Mouse (Mus musculus) gastrocnemius, adult 2 months (tissue): ENCODE measurements around the gene B4galt1. TPM values are rescaled to one million over a fixed set of nuclear protein-coding genes. Genes with fewer than 3 reads are reported as not detected.

Experiments used
- DNase-seq: peaks from one replicate; pipeline ENCODE4 v3.0.0; 2022
- H3K27ac ChIP-seq: fragments of 200-600 bp; 2 replicates; pipeline ENCODE4 v1.8.1; 2022; ENCODE audit warnings: mild to moderate bottlenecking
- H3K4me3 ChIP-seq: fragments of 200-600 bp; 2 replicates; pipeline ENCODE4 v1.8.1; 2022; ENCODE audit warnings: mild to moderate bottlenecking, moderate library complexity
- CTCF ChIP-seq: fragments of 200-600 bp; IDR thresholded peaks from 2 replicates; pipeline ENCODE4 v1.8.1; 2022; ENCODE audit warnings: antibody characterized with exemption, mild to moderate bottlenecking, moderate library complexity
- intact Hi-C: fragments of 180-260 bp; cut with DNase I; formaldehyde crosslinking; loops from one replicate; pipeline ENCODE4 v1.15.1; 2025
- microRNA-seq: library from miRNA; unstranded; fragments of <30 nt; microRNA quantifications from one replicate; pipeline ENCODE4 v1.2.0, GENCODE M21; 2021
- total RNA-seq, 2 experiments: library from RNA; stranded (reverse); gene quantifications; 2 replicates each; pipeline ENCODE4 v1.2.3; 2021

Gene B4galt1
- total RNA-seq, 2 experiments from 2014 or later: 30.5 to 42.2 TPM

DNA sequence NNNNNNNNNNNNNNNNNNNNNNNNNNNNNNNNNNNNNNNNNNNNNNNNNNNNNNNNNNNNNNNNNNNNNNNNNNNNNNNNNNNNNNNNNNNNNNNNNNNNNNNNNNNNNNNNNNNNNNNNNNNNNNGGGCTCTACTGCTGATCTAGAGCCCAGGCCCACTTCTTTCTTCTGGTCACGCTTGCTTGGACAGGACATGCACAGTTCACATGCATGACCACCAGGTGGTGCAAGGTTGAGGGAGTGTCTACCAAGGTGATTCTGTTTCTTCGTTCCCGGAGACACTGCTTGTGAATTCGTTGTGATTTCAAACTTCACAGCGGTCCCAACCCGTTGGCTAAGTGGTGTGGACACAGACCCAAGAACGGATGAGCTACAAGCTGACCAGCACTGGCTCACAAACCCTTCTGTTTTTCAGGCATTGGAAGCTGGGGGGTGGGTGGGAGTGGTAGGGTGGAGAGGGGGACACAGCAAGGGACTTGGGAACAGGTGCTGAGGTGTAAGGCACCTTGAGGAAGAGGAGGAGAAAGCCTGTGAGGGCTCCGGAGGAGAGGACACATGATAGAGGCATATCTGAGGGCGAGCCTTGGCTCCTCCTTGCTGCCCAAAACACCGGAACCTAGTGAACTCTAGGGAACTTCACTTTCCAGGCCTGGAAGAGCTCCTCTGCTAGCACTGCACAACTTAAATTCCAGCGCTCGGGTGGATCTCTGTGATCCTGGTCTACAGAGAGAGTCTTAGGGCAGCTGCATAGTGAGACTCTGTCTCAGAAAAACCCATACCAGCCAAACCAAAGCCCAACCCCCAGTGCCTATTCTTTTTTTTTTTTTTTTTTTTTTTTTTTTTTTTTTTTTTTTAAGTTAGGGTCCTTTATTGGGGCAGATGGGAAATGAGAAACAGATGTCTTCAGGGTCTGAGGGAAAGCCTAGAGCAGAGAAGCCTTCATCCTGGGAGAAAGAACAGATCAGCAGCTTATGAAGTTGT lies 79.2 kb downstream of the B4galt1 start:
- TF ChIP-seq CTCF: peak; percentile 89
- intact Hi-C loops: loop anchor here (5.0 kb wide), 1 partner anchor 43 kb away; no protein-coding TSS in a partner anchor

DNA sequence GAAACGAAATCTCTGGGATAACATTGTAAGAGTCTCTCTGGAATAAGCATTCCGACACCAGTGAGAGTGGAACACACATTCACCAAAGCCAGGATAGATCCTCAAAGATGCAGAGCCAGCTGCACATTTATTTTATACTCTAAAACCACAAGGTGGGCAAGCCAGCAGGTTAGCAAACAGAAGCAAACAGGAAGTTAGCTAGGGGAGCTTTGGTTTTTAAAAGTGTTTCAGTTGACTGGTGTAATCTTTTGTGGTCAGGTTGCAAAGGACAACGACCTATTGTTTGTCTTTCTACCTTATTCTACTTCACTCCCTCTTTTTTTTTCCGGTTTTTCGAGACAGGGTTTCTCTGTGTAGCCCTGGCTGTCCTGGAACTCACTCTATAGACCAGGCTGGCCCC lies 93.9 kb downstream of the B4galt1 start:
- intact Hi-C loops: no loop called here
- no peak overlapping the region for H3K4me3 ChIP-seq
- no peak for TF ChIP-seq CTCF
- no peak overlapping the region for H3K27ac ChIP-seq
- no peak for DNase-seq

More for the DNA sequence above, 79.2 kb downstream of the B4galt1 start:
- peak overlapping the region; percentile 70 for H3K27ac ChIP-seq
- H3K4me3 ChIP-seq: peak overlapping the region; percentile 59
- DNase-seq: peak; percentile 80

DNA sequence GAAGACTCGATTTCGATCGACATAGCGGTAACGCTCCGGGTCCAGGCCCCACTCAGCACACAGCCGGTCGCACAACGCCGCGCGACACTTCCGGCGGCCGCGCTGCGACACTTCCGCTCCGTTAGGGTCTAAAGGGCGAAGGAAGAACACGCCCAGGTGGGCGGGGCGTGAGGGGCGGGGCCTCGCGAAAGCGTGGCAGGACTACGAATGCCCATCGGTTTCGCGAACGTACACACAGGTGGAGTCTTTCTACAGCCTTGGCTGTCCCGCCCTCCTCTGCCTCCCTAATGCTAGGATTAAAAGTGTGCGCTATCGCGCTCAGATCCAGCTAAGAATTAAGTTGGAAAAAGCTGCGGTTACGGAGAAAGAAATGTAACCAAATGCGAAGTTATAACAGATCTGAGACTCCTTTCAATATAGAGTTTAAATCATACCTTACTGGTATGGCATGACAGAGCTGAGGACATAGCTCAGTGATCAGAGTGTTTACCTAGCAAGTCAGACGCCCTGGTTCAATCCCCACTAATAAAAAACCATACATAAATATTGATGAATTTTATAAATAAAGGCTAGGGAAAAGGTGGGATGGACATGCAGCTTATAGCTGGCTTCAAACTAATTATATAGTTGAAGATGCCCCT lies 95.9 kb downstream of the B4galt1 start, which contains the start of gene Smu1:
Smu1 (minus strand) TSS at position 144 of the 641 bp plus-strand sequence.
- TF ChIP-seq CTCF: no peak
- Histone ChIP-seq H3K4me3 (peak within 1 kb of the TSS; percentile 85), H3K27ac (peak within 1 kb of the TSS; percentile 91)
- DNase-seq: peak; percentile 98
- intact Hi-C loops: loop anchor here (1.0 kb wide), 1 partner anchor 22 kb away; no protein-coding TSS in a partner anchor

DNA sequence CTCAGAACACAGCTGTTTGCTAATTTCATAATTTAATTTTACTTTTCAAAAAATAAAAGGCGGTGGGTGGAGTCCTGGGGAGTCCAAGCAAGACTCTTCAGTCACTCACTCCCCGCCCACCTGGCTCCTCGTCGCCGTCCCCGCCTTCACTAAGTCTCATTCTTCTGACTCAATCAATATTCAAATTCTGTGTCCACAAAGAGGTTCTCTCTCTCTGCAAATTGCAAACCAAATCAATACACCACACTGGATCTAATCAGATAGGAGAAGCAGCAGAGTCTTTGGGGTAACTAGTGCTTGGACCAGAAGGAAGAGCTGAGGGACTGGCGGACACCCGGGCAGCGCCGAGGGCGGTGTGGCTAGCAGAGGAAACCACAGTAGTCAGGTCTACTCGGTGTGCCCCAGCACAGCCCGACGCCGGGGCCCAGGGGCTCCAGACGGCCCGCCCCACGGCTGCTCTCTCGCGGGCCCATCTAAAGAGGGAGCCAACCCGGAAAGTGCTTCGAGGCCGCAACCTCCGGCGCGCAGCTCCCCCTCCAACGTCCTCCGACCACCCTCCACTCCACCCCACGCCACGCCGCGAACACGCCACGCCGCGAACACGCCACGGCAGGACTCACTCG lies 96.5 kb downstream of the B4galt1 start:
- H3K4me3 ChIP-seq: peak overlapping the region; percentile 85
- no peak for TF ChIP-seq CTCF
- intact Hi-C loops: loop anchor here (1.0 kb wide), 1 partner anchor 21 kb away; no protein-coding TSS in a partner anchor
- DNase-seq: no peak
- peak overlapping the region; percentile 91 for H3K27ac ChIP-seq

Small RNA genes lying within 50 kb of the gene (microRNA-seq; reads per million reads assigned to microRNA genes)
- gene Gm24112: not detected
- gene Gm25931: not detected
- not detected for gene Mir5123

Other genes with a start within 250 kb of the B4galt1 start
- gene Aptx, start 150.8 kb downstream of the B4galt1 start, total RNA-seq: 10 to 100 TPM; 14.2 to 15.3 TPM
- 10 to 100 TPM; 42.7 to 77.1 TPM for gene Dnaja1, start 131.9 kb downstream of the B4galt1 start, total RNA-seq
- gene Smu1, start 96.1 kb downstream of the B4galt1 start, total RNA-seq: 10 to 100 TPM; 33.1 to 34.2 TPM
- not detected for gene Spink4, start 66.0 kb upstream of the B4galt1 start, total RNA-seq
- gene Bag1, start 94.3 kb upstream of the B4galt1 start, total RNA-seq: 100 to 1,000 TPM; 201 to 232 TPM
- gene Chmp5, start 94.4 kb upstream of the B4galt1 start, total RNA-seq: 10 to 100 TPM; 19.8 to 24.3 TPM
- 10 to 100 TPM; 22.6 to 22.7 TPM for gene Nfx1, start 116.9 kb upstream of the B4galt1 start, total RNA-seq
- 10 to 100 TPM in 1 of 2 experiments, 1 to 10 TPM in 1; 9.3 to 11.2 TPM for gene Aqp7, start 194.1 kb upstream of the B4galt1 start, total RNA-seq
- gene Aqp3, start 244.2 kb upstream of the B4galt1 start, total RNA-seq: not detected